Mouse (Mus musculus): ENCODE results near the gene Dcdc2a. TPM values are rescaled to one million over a fixed set of nuclear protein-coding genes. Genes with fewer than 3 reads are reported as not detected.

Dcdc2a gene
- polyA plus RNA-seq, 1 experiment = 0.04 TPM

DNA sequence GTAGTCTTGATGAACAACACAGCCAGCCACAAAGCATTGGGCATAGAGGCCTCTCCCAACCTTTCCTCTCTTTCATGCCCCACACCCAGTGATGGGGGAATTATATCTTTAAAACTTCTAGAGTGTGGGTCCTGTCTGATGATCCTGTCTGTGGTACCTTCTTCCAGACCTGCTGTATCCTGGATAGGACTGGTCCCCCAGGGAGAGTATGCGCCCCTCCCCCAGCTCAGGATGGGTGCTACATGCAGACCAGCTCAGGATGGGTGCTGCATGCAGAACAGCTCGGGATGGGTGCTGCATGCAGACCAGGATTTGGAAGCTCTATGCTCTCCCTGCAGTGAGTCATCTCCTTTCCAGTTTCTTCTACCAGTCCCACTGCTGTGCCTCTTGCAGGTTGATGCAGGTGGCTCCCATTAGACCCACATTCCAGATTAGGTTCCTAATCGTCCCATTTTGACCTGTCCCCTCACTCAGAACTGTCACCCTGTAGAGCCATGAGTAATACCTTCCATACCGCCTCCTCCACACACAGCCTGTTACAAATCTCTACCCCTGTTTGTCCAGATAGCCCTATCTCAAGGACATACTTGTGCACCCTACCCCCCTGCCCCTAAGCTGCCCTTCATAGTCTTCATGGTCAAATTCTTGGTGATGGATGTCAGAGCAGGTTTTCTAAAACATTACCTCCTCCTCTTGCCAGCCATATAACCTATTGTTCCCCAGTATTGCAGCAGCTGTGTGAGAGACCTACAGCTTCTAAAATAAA lies 122.6 kb downstream of the Dcdc2a start:
- Histone ChIP-seq H3K4me1 (replicated peaks; ENCODE audit: control insufficient read depth, insufficient read depth, low read length) (no peaks in the 10 kb centered on the region), H3K27me3 (ENCODE audit: control insufficient read depth, insufficient read depth, low read length) (no peaks in the 10 kb centered on the region), H3K4me3 (ENCODE audit: control insufficient read depth, insufficient read depth, low read length) (no peak overlapping the region), H3K27ac (ENCODE audit: control insufficient read depth, insufficient read depth, low read length) (no peak overlapping the region), H3K36me3 (ENCODE audit: control insufficient read depth, insufficient read depth, low read length) (no peaks in the 10 kb centered on the region)
- DNase-seq = no peak
- WGBS = 87% methylated on average over 4 of the region's 4 CpGs
- TF ChIP-seq CTCF (IDR thresholded peaks at IDR 0.05; ENCODE audit: borderline replicate concordance, control insufficient read depth, extremely low read depth, insufficient read depth, low read length, poor library complexity) (no peak), POLR2A (IDR thresholded peaks at IDR 0.05; ENCODE audit: control insufficient read depth, extremely low read depth, insufficient read depth, low read length, poor library complexity) (no peak)

DNA sequence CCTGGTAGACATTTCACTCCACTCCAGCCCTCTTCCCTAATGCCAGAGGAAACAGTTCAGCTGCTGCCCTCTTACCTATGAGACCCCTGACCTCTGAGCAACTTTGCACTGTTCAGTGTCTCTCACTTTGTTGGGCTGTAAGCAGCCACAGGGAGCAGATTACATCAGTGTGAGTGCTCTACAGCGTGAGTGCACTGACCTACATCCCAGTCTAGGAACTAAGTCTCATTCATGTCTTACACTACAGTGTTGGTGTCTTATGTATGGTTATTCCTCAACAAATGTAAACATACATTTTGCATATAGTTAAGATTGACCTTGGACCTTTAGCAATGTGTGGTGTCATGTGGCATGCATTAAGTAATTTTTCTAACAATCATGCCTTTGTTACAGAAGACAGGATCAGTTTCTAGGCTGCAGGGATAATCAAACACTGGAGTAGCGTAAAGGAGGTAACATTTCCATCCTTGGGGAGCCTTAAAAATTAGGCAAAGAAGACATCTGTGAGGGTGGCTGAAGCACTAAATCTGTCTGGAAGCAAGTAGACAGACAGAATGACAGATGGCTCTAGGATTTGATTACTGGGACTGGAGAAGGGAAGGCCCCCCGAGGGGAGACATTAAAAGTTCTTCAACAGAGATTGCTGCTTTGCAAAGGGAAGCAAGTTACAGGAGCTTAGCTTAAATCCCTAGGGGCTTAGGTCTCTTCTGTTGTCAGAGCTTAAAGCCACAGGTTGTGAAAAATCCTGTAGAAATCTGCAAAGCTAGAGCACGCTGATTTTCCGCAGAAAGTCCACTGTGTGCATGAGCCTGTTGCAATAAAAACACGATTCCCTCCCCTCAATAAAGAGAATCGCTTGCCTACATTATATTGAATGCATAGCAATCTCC lies 130.9 kb downstream of the Dcdc2a start:
- H3K4me3 ChIP-seq (ENCODE audit: control insufficient read depth, insufficient read depth, low read length) = no peak overlapping the region
- no peaks in the 10 kb centered on the region for H3K4me1 ChIP-seq (replicated peaks; ENCODE audit: control insufficient read depth, insufficient read depth, low read length)
- H3K36me3 ChIP-seq (ENCODE audit: control insufficient read depth, insufficient read depth, low read length) = no peaks in the 10 kb centered on the region
- WGBS = 60% methylated on average over 7 of the region's 7 CpGs
- no peak for DNase-seq
- H3K27ac ChIP-seq (ENCODE audit: control insufficient read depth, insufficient read depth, low read length) = no peak overlapping the region
- no peaks in the 10 kb centered on the region for H3K27me3 ChIP-seq (ENCODE audit: control insufficient read depth, insufficient read depth, low read length)
- TF ChIP-seq POLR2A (IDR thresholded peaks at IDR 0.05; ENCODE audit: control insufficient read depth, extremely low read depth, insufficient read depth, low read length, poor library complexity) (no peak), CTCF (IDR thresholded peaks at IDR 0.05; ENCODE audit: borderline replicate concordance, control insufficient read depth, extremely low read depth, insufficient read depth, low read length, poor library complexity) (no peak)

DNA sequence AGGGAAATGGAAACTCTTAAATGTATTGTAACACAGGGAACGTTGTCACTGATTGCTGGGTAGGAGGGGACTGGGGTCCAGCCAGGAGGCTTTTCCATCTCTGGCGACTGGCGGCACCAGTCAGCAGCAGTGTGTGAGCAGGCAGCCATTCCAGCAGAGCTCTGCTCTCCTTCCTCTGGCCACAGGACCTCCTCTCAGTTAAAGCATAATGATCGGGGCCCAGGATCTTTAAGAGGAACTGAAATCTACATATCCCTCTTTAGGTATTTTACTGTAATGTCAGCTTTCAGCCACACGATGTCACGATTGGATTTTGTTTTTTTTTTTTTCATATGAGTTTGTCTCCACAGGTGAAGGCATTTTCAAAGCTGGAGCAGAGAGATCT lies 131.5 kb downstream of the Dcdc2a start:
- TF ChIP-seq CTCF (IDR thresholded peaks at IDR 0.05; ENCODE audit: borderline replicate concordance, control insufficient read depth, extremely low read depth, insufficient read depth, low read length, poor library complexity) (no peak), POLR2A (IDR thresholded peaks at IDR 0.05; ENCODE audit: control insufficient read depth, extremely low read depth, insufficient read depth, low read length, poor library complexity) (no peak)
- Histone ChIP-seq H3K36me3 (ENCODE audit: control insufficient read depth, insufficient read depth, low read length) (no peaks in the 10 kb centered on the region), H3K27ac (ENCODE audit: control insufficient read depth, insufficient read depth, low read length) (no peak overlapping the region), H3K4me3 (ENCODE audit: control insufficient read depth, insufficient read depth, low read length) (no peak overlapping the region), H3K4me1 (replicated peaks; ENCODE audit: control insufficient read depth, insufficient read depth, low read length) (no peaks in the 10 kb centered on the region), H3K27me3 (ENCODE audit: control insufficient read depth, insufficient read depth, low read length) (no peaks in the 10 kb centered on the region)
- no peak for DNase-seq
- WGBS = 15% methylated on average over 6 of the region's 6 CpGs

DNA sequence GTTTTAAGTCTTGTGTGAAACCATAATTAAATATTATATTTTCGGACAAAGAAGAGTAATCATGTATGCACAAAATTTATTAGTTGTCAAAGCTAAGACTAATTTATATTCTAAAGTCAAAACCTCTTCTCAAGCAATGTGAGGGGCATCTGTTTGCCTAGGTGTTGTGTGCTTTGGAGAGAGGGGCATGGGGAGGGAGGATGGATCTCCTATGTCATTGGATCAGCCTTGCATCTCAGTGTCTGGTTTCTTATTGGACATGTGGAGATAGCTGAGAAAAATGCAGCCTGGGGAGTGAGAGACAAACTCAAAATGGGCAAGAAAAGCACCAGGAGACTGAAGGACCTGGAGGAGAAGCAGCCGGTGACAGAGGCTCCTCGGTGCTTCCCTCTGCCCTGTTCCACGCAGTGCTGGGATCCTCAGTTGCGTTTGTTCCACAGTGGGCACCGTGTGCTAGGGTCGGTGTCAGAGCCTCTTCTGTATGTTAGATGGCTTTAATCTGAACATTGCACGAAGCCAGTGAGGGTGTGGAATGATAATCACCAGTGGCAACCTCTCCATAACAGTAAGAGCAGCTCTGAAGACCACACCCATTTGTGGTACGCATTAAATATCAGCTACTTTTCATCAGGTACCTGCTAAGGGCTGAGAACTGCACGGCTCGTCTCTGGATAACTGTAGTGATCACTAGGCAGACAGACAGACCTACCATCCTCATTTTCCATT lies 133.8 kb downstream of the Dcdc2a start:
- Histone ChIP-seq H3K27ac (ENCODE audit: control insufficient read depth, insufficient read depth, low read length) (no peak overlapping the region), H3K27me3 (ENCODE audit: control insufficient read depth, insufficient read depth, low read length) (no peaks in the 10 kb centered on the region), H3K4me3 (ENCODE audit: control insufficient read depth, insufficient read depth, low read length) (no peak overlapping the region), H3K4me1 (replicated peaks; ENCODE audit: control insufficient read depth, insufficient read depth, low read length) (no peaks in the 10 kb centered on the region), H3K36me3 (ENCODE audit: control insufficient read depth, insufficient read depth, low read length) (no peaks in the 10 kb centered on the region)
- DNase-seq = no peak
- 87% methylated on average over 11 of the region's 11 CpGs for WGBS
- no peak for TF ChIP-seq POLR2A (IDR thresholded peaks at IDR 0.05; ENCODE audit: control insufficient read depth, extremely low read depth, insufficient read depth, low read length, poor library complexity)
- TF ChIP-seq CTCF (IDR thresholded peaks at IDR 0.05; ENCODE audit: borderline replicate concordance, control insufficient read depth, extremely low read depth, insufficient read depth, low read length, poor library complexity) = no peak

DNA sequence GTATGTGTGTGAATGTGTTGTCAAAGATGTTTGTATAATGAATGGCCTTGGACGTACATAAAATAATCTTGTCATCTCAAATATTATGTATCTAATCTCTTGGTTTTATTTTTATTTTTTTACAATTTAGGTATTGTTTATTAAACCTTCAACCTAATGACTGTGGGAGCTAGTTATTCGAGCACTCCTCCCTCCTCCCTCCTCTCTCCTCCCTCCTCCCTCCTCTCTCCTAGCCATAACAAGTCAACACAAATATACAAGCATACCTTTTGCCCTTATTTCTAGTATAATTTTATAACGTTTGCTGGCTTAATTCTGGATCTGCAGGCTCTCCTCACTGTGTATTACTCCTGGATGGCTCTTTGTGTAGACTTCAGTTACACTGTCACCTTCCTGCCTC lies 134.4 kb downstream of the Dcdc2a start:
- 82% methylated on average over 3 of the region's 3 CpGs for WGBS

DNA sequence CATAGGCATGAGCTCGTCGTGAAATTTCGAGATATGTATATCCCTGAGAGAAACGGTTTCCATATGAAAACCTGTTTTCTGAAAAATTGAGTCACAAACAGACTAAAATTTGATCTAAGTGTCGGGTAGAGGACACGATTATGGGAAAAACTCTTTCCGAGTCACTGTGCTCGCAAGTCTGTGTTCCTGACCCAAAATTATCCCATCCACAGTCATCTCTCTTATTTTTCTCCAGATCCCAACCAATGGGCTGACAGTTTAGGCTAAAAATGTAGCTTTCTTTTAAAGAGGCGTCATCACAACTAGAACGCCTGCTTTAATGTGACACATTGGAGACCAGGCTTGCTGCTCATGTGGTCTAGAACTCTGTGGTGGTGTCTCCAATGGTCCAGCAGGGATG lies 139.9 kb downstream of the Dcdc2a start:
- DNase-seq = no peak
- no peak for TF ChIP-seq CTCF (IDR thresholded peaks at IDR 0.05; ENCODE audit: borderline replicate concordance, control insufficient read depth, extremely low read depth, insufficient read depth, low read length, poor library complexity)
- TF ChIP-seq POLR2A (IDR thresholded peaks at IDR 0.05; ENCODE audit: control insufficient read depth, extremely low read depth, insufficient read depth, low read length, poor library complexity) = no peak
- Histone ChIP-seq H3K4me1 (replicated peaks; ENCODE audit: control insufficient read depth, insufficient read depth, low read length) (no peaks in the 10 kb centered on the region), H3K4me3 (ENCODE audit: control insufficient read depth, insufficient read depth, low read length) (no peak overlapping the region), H3K27me3 (ENCODE audit: control insufficient read depth, insufficient read depth, low read length) (no peaks in the 10 kb centered on the region), H3K36me3 (ENCODE audit: control insufficient read depth, insufficient read depth, low read length) (no peaks in the 10 kb centered on the region), H3K27ac (ENCODE audit: control insufficient read depth, insufficient read depth, low read length) (no peak overlapping the region)
- 95% methylated on average over 10 of the region's 10 CpGs for WGBS

More for the DNA sequence above, 134.4 kb downstream of the Dcdc2a start:
- no peak for TF ChIP-seq POLR2A (IDR thresholded peaks at IDR 0.05; ENCODE audit: control insufficient read depth, extremely low read depth, insufficient read depth, low read length, poor library complexity)
- TF ChIP-seq CTCF (IDR thresholded peaks at IDR 0.05; ENCODE audit: borderline replicate concordance, control insufficient read depth, extremely low read depth, insufficient read depth, low read length, poor library complexity) = no peak
- DNase-seq = no peak
- Histone ChIP-seq H3K4me1 (replicated peaks; ENCODE audit: control insufficient read depth, insufficient read depth, low read length) (no peaks in the 10 kb centered on the region), H3K36me3 (ENCODE audit: control insufficient read depth, insufficient read depth, low read length) (no peaks in the 10 kb centered on the region), H3K27me3 (ENCODE audit: control insufficient read depth, insufficient read depth, low read length) (no peaks in the 10 kb centered on the region), H3K27ac (ENCODE audit: control insufficient read depth, insufficient read depth, low read length) (no peak overlapping the region), H3K4me3 (ENCODE audit: control insufficient read depth, insufficient read depth, low read length) (no peak overlapping the region)
